Mouse (Mus musculus) left cerebral cortex, postnatal 4 days (tissue): ENCODE measurements around the gene Hsd17b1. TPM values are rescaled to one million over a fixed set of nuclear protein-coding genes. Genes with fewer than 3 reads are reported as not detected.
A peak's percentile ranks its signal among the peaks of the same experiment; 100 is the strongest.

Experiments used
- DNase-seq: peaks from one replicate; pipeline ENCODE4 v3.0.0-alpha.2; 2022
- intact Hi-C: fragments of 180-260 bp; cut with DNase I; formaldehyde crosslinking; loops from one replicate; pipeline ENCODE4 v1.15.1; 2025
- total RNA-seq, 2 experiments: library from RNA; stranded (reverse); gene quantifications; 2 replicates each; pipeline ENCODE4 v1.2.3; 2021

Gene Hsd17b1
- total RNA-seq, 2 experiments from 2014 or later = 0.52 to 0.76 TPM

- no peak for DNase-seq
- intact Hi-C loops = no loop called here
Observed at GRCm38 (mm10) chr11:101059473-101059872, 18.7 kb upstream of the Hsd17b1 start.

GRCm38 (mm10) chr11:101060126-101060525, 18.1 kb upstream of the Hsd17b1 start:
- DNase-seq = peak; percentile 53
- intact Hi-C loops = no loop called here

GRCm38 (mm10) chr11:101061049-101061448, 17.2 kb upstream of the Hsd17b1 start:
- DNase-seq = no peak
- intact Hi-C loops = no loop called here

GRCm38 (mm10) chr11:101062165-101062884, 15.9 kb upstream of the Hsd17b1 start:
- no peak for DNase-seq
- intact Hi-C loops = no loop called here

- no peak for DNase-seq
- intact Hi-C loops = no loop called here
Observed at GRCm38 (mm10) chr11:101062971-101063675, 15.1 kb upstream of the Hsd17b1 start.

- intact Hi-C loops = no loop called here
- peak; percentile 70 for DNase-seq
Observed at GRCm38 (mm10) chr11:101063676-101064327, 14.4 kb upstream of the Hsd17b1 start.

- intact Hi-C loops = no loop called here
Observed at GRCm38 (mm10) chr11:101064462-101064861, 13.7 kb upstream of the Hsd17b1 start.

GRCm38 (mm10) chr11:101065002-101065401, 13.2 kb upstream of the Hsd17b1 start:
- intact Hi-C loops = loop anchor here (5.0 kb wide), 1 partner anchor 83 kb away; no protein-coding TSS in a partner anchor
- no peak for DNase-seq

More at GRCm38 (mm10) chr11:101064462-101064861, 13.7 kb upstream of the Hsd17b1 start:
- no peak for DNase-seq

- peak; percentile 92 for DNase-seq
- intact Hi-C loops = loop anchor here (5.0 kb wide), 1 partner anchor 84 kb away; no protein-coding TSS in a partner anchor
Observed at GRCm38 (mm10) chr11:101066549-101067412, 11.4 kb upstream of the Hsd17b1 start.

- peak; percentile 97 for DNase-seq
- intact Hi-C loops = loop anchor here (5.0 kb wide), 1 partner anchor 87 kb away; no protein-coding TSS in a partner anchor
Observed at GRCm38 (mm10) chr11:101069391-101070188, 8.6 kb upstream of the Hsd17b1 start, which contains the start of gene Naglu. TSS of gene Naglu (plus strand) at chr11:101070012.

- DNase-seq = no peak
- intact Hi-C loops = no loop called here
Observed at GRCm38 (mm10) chr11:101070189-101070527, 8.1 kb upstream of the Hsd17b1 start.

- DNase-seq = peak; percentile 43
- intact Hi-C loops = no loop called here
Observed at GRCm38 (mm10) chr11:101070987-101071386, 7.2 kb upstream of the Hsd17b1 start.

GRCm38 (mm10) chr11:101071810-101072428, 6.3 kb upstream of the Hsd17b1 start:
- no peak for DNase-seq
- intact Hi-C loops = no loop called here

GRCm38 (mm10) chr11:101079746-101080145, 1.5 kb downstream of the Hsd17b1 start:
- no peak for DNase-seq
- intact Hi-C loops = no loop called here

- intact Hi-C loops = no loop called here
- DNase-seq = no peak
Observed at GRCm38 (mm10) chr11:101080421-101080820, 2.2 kb downstream of the Hsd17b1 start.

- no peak for DNase-seq
- intact Hi-C loops = no loop called here
Observed at GRCm38 (mm10) chr11:101081659-101082058, 3.4 kb downstream of the Hsd17b1 start.

GRCm38 (mm10) chr11:101082208-101083082, 4.2 kb downstream of the Hsd17b1 start, which contains the start of gene Coasy:
TSS of gene Coasy (plus strand) at chr11:101082565.
- DNase-seq = peak; percentile 90
- intact Hi-C loops = no loop called here

- no peak for DNase-seq
- intact Hi-C loops = no loop called here
Observed at GRCm38 (mm10) chr11:101083083-101083697, 5.0 kb downstream of the Hsd17b1 start.
